Mouse (Mus musculus): ENCODE results near the gene Celf2. TPM values are rescaled to one million over a fixed set of nuclear protein-coding genes. Genes with fewer than 3 reads are reported as not detected.

Gene Celf2
- polyA plus RNA-seq, 1 experiment from 2014 or later: 63.2 TPM

- no peak for ATAC-seq (replicated peaks; ENCODE audit: insufficient number of reproducible peaks, insufficient read depth, low FRiP score, low read depth)
- H3K36me3 ChIP-seq: no peaks in the 10 kb centered on the region
- no peak overlapping the region for H3K9ac ChIP-seq
- no peak overlapping the region for H3K4me2 ChIP-seq
- H3K27ac ChIP-seq: no peak overlapping the region
- H3K9me3 ChIP-seq (replicated peaks): no peaks in the 10 kb centered on the region
- no peaks in the 10 kb centered on the region for H3K27me3 ChIP-seq
- 57% methylated on average over 1 of the region's 1 CpGs for WGBS
- no peaks in the 10 kb centered on the region for H3K4me1 ChIP-seq (replicated peaks)
- no peak overlapping the region for H3K4me3 ChIP-seq
These were observed 10.1 kb upstream of the Celf2 start for GRCm38 (mm10) chr2:7519473-7519872.

DNA sequence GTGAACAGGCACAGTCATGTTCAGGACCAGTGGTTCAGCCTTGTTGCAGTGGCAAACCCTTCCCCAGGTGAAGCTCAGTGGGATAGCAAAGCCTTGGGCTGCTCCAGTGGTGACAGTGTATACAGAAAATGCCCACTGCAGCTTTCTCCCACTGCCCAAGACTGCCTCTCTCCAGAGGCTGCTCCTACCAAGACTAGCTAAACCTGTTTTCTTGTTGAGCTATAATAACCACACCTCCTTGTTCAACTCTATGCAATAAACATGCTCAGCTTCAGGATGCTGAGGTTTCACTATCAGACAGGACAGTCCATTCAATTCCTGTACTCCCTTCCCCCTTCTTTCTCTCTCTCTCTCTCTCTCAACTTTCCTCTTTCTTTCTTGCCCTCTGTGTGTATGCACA is 15.9 kb downstream of the Celf2 start:
- no peak overlapping the region for H3K4me2 ChIP-seq
- H3K27ac ChIP-seq: no peak overlapping the region
- no peak overlapping the region for H3K9ac ChIP-seq
- no peak overlapping the region for H3K4me3 ChIP-seq
- H3K4me1 ChIP-seq (replicated peaks): no peaks in the 10 kb centered on the region
- H3K9me3 ChIP-seq (replicated peaks): no peaks in the 10 kb centered on the region
- ATAC-seq (replicated peaks; ENCODE audit: insufficient number of reproducible peaks, insufficient read depth, low FRiP score, low read depth): no peak
- H3K36me3 ChIP-seq: no peaks in the 10 kb centered on the region
- no peaks in the 10 kb centered on the region for H3K27me3 ChIP-seq

- no peak for ATAC-seq (replicated peaks; ENCODE audit: insufficient number of reproducible peaks, insufficient read depth, low FRiP score, low read depth)
- H3K36me3 ChIP-seq: no peaks in the 10 kb centered on the region
- no peak overlapping the region for H3K9ac ChIP-seq
- H3K4me2 ChIP-seq: no peak overlapping the region
- WGBS: 48% methylated on average over 2 of the region's 2 CpGs
- H3K4me1 ChIP-seq (replicated peaks): no peaks in the 10 kb centered on the region
- H3K9me3 ChIP-seq (replicated peaks): no peaks in the 10 kb centered on the region
- no peaks in the 10 kb centered on the region for H3K27me3 ChIP-seq
- no peak overlapping the region for H3K27ac ChIP-seq
- no peak overlapping the region for H3K4me3 ChIP-seq
These were observed 24.4 kb downstream of the Celf2 start for GRCm38 (mm10) chr2:7484974-7485373.

DNA sequence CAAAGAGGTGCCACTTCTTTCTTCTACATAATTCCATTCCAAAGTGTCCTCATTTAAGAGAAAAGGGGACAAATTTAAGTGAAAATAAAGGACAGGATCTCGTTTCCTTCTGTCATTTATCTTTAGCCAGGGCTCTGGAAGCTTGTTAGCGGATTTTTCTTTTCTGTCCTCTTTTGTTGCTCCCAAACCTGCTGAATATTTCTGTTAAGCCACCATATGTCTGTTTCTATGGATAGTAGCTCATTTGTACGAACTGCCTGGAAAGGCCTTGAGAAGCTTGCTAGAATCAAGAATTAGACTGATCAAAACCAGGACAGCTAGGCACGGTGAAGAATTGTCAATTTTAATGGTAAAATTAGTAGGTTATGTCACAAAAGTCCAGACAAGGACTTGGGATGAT is 27.3 kb downstream of the Celf2 start:
- Histone ChIP-seq H3K27ac (no peak overlapping the region), H3K4me1 (replicated peaks) (no peaks in the 10 kb centered on the region), H3K9me3 (replicated peaks) (no peaks in the 10 kb centered on the region), H3K4me3 (no peak overlapping the region), H3K27me3 (no peaks in the 10 kb centered on the region), H3K4me2 (no peak overlapping the region), H3K36me3 (no peaks in the 10 kb centered on the region), H3K9ac (no peak overlapping the region)
- WGBS: 66% methylated on average over 4 of the region's 4 CpGs
- no peak for ATAC-seq (replicated peaks; ENCODE audit: insufficient number of reproducible peaks, insufficient read depth, low FRiP score, low read depth)

DNA sequence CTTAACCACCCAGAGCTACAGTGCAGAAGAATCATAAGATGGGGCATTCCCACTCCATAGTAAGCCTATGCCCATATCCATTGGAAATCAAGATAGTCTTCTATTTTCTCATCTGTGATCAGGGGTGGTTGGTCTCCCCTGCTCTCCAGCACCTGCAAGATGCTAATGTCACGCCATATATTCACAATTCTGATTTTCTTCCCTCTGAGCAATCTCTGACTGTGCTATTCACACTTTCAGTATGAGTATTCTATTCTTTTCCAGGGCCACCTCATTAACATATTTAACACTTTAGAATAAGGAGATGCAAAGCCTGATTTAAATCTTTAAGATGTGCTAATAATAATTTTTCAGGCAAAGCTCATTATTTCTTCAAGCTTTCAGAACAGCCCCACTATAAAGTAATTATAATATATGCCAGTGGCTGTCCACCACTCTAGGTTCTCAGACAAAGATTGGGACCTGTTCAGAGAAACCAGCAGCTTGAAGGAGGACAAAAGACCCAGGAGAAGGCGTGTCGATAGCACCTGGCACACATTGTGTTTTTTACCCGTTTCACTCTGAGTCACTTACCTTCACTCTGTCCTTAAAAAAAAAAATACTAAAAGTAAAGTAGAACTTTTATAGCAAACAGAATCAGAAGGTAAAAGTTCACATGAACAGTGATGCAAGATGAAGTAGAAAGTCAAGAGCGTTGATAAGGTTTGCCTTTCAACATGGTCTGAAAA is 48.9 kb downstream of the Celf2 start:
- Histone ChIP-seq H3K9ac (no peak overlapping the region), H3K4me3 (no peak overlapping the region), H3K9me3 (replicated peaks) (no peaks in the 10 kb centered on the region), H3K36me3 (no peaks in the 10 kb centered on the region), H3K4me1 (replicated peaks) (no peaks in the 10 kb centered on the region), H3K27ac (no peak overlapping the region), H3K4me2 (no peak overlapping the region), H3K27me3 (no peaks in the 10 kb centered on the region)
- ATAC-seq (replicated peaks; ENCODE audit: insufficient number of reproducible peaks, insufficient read depth, low FRiP score, low read depth): no peak
- 74% methylated on average over 5 of the region's 5 CpGs for WGBS

GRCm38 (mm10) chr2:7438721-7439282 is 70.6 kb downstream of the Celf2 start:
- no peaks in the 10 kb centered on the region for H3K9me3 ChIP-seq (replicated peaks)
- no peaks in the 10 kb centered on the region for H3K36me3 ChIP-seq
- H3K27me3 ChIP-seq: no peaks in the 10 kb centered on the region
- H3K4me1 ChIP-seq (replicated peaks): no peaks in the 10 kb centered on the region
- ATAC-seq (replicated peaks; ENCODE audit: insufficient number of reproducible peaks, insufficient read depth, low FRiP score, low read depth): no peak
- no peak overlapping the region for H3K4me3 ChIP-seq
- H3K9ac ChIP-seq: no peak overlapping the region
- no peak overlapping the region for H3K27ac ChIP-seq
- no peak overlapping the region for H3K4me2 ChIP-seq
- WGBS: 73% methylated on average over 8 of the region's 8 CpGs

DNA sequence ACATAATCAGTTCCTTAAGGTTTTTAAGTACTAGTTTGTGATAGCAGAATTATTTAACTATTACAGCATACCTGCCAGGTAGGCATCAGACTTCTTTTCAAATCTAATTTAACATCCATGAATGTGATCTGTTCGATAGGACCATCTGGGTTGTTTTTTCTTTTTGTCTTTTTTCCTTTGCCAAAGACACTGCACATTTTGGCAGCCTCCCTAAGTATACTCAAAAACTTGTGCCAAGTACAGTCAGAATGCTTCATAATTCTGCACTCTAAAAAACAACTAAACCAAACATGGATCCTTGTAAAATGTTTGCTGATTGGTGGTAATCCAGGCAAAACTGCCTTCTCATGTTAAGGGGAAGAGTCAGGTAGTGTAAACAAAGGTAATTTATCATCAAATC is 82.9 kb downstream of the Celf2 start:
- no peak for ATAC-seq (replicated peaks; ENCODE audit: insufficient number of reproducible peaks, insufficient read depth, low FRiP score, low read depth)
- Histone ChIP-seq H3K27me3 (no peaks in the 10 kb centered on the region), H3K36me3 (no peaks in the 10 kb centered on the region), H3K4me2 (no peak overlapping the region), H3K4me1 (replicated peaks) (no peaks in the 10 kb centered on the region), H3K9ac (no peak overlapping the region), H3K9me3 (replicated peaks) (no peaks in the 10 kb centered on the region), H3K27ac (no peak overlapping the region), H3K4me3 (no peak overlapping the region)
- WGBS: 60% methylated on average over 1 of the region's 1 CpGs

GRCm38 (mm10) chr2:7400530-7400929 is 108.8 kb downstream of the Celf2 start:
- no peak for ATAC-seq (replicated peaks; ENCODE audit: insufficient number of reproducible peaks, insufficient read depth, low FRiP score, low read depth)
- 69% methylated on average over 3 of the region's 3 CpGs for WGBS
- Histone ChIP-seq H3K9me3 (replicated peaks) (no peaks in the 10 kb centered on the region), H3K27me3 (no peaks in the 10 kb centered on the region), H3K4me1 (replicated peaks) (no peaks in the 10 kb centered on the region), H3K4me2 (no peak overlapping the region), H3K4me3 (no peak overlapping the region), H3K9ac (no peak overlapping the region), H3K36me3 (no peaks in the 10 kb centered on the region), H3K27ac (no peak overlapping the region)

DNA sequence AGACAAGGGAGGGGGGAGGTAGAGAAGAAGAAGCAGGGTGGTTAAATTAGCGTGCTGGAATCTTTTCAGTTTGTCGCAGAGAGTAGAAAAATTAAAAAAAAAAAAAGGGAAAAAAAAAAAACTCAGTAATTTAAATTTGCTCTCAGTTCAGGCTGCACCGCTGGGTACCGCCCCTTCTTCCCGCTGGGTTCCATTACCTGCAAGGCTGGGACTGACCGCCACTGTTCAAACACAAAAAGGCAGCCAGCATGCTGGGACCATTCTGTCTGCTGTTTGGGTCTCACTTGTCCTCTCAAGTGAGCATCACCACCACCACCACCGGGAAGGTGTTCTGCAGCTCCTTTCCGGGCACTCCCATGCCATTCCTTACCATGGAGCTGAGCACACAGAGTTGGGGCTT is 113.4 kb downstream of the Celf2 start:
- H3K4me3 ChIP-seq: no peak overlapping the region
- no peaks in the 10 kb centered on the region for H3K4me1 ChIP-seq (replicated peaks)
- no peaks in the 10 kb centered on the region for H3K36me3 ChIP-seq
- no peaks in the 10 kb centered on the region for H3K9me3 ChIP-seq (replicated peaks)
- H3K27ac ChIP-seq: no peak overlapping the region
- H3K27me3 ChIP-seq: no peaks in the 10 kb centered on the region
- H3K4me2 ChIP-seq: peak overlapping the region; percentile 36
- no peak overlapping the region for H3K9ac ChIP-seq
- no peak for ATAC-seq (replicated peaks; ENCODE audit: insufficient number of reproducible peaks, insufficient read depth, low FRiP score, low read depth)
- 39% methylated on average over 8 of the region's 8 CpGs for WGBS

GRCm38 (mm10) chr2:7395473-7395872 is 113.9 kb downstream of the Celf2 start:
- Histone ChIP-seq H3K4me2 (peak overlapping the region; percentile 36), H3K27me3 (no peaks in the 10 kb centered on the region), H3K4me3 (no peak overlapping the region), H3K27ac (no peak overlapping the region), H3K36me3 (no peaks in the 10 kb centered on the region), H3K4me1 (replicated peaks) (no peaks in the 10 kb centered on the region), H3K9ac (no peak overlapping the region), H3K9me3 (replicated peaks) (no peaks in the 10 kb centered on the region)
- WGBS: 65% methylated on average over 7 of the region's 7 CpGs
- no peak for ATAC-seq (replicated peaks; ENCODE audit: insufficient number of reproducible peaks, insufficient read depth, low FRiP score, low read depth)

- 72% methylated on average over 2 of the region's 2 CpGs for WGBS
- ATAC-seq (replicated peaks; ENCODE audit: insufficient number of reproducible peaks, insufficient read depth, low FRiP score, low read depth): no peak
These were observed 116.9 kb downstream of the Celf2 start for GRCm38 (mm10) chr2:7392500-7392899.

DNA sequence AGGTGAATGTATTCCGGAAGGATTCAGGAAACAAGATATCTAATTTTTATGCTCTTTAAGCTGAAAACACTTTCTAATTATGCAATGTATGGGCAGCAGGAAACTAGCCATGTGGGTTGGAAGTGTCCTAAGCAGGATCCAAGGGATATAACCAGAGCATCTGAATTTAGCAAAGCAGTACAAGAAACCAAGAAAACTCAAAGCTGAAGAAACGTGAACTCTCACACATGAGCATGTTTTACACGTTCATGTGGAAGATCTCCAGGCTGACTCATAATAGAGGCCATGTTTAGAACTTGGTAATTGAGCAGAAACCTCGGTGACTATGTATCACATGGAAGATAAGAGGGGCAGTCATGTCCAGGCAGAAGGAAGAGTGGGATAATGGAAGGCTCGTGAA is 120.1 kb downstream of the Celf2 start:
- 57% methylated on average over 5 of the region's 5 CpGs for WGBS
- H3K27me3 ChIP-seq: no peaks in the 10 kb centered on the region
- ATAC-seq (replicated peaks; ENCODE audit: insufficient number of reproducible peaks, insufficient read depth, low FRiP score, low read depth): no peak

More at GRCm38 (mm10) chr2:7392500-7392899, 116.9 kb downstream of the Celf2 start:
- Histone ChIP-seq H3K4me2 (no peak overlapping the region), H3K9ac (no peak overlapping the region), H3K27me3 (no peaks in the 10 kb centered on the region), H3K4me3 (no peak overlapping the region), H3K36me3 (no peaks in the 10 kb centered on the region), H3K4me1 (replicated peaks) (no peaks in the 10 kb centered on the region), H3K9me3 (replicated peaks) (no peaks in the 10 kb centered on the region), H3K27ac (no peak overlapping the region)

More for the DNA sequence above, 120.1 kb downstream of the Celf2 start:
- no peak overlapping the region for H3K9ac ChIP-seq
- no peaks in the 10 kb centered on the region for H3K9me3 ChIP-seq (replicated peaks)
- no peak overlapping the region for H3K4me3 ChIP-seq
- no peaks in the 10 kb centered on the region for H3K4me1 ChIP-seq (replicated peaks)
- H3K4me2 ChIP-seq: no peak overlapping the region
- H3K27ac ChIP-seq: no peak overlapping the region
- no peaks in the 10 kb centered on the region for H3K36me3 ChIP-seq
